Mouse (Mus musculus) erythroblast, embryonic 14.5 days (primary cell): ENCODE data around the gene Foxo3.

Experiments used
- GATA1 ChIP-seq: IDR thresholded peaks from 2 replicates; pipeline ENCODE4 v1.6.1; 2012; ENCODE audit warnings: low read length, inconsistent platforms, mixed read lengths
- TAL1 ChIP-seq: IDR thresholded peaks from 3 replicates; pipeline ENCODE4 v1.6.1; 2012; ENCODE audit warnings: low read length, inconsistent platforms, mixed read lengths

- no peak for TF ChIP-seq GATA1
- TF ChIP-seq TAL1: no peak
Measured at GRCm38 (mm10) chr10:42154727-42155126, 121.8 kb downstream of the Foxo3 start.
